Mouse (Mus musculus): ENCODE data around the gene Eif4ebp2.

GRCm38 (mm10) chr10:61389020-61389419 lies 63.4 kb downstream of the Eif4ebp2 start:
- TF ChIP-seq CTCF (IDR thresholded peaks at IDR 0.05; ENCODE audit: control insufficient read depth, insufficient read depth, insufficient read length) (no peak), MYOG (IDR thresholded peaks at IDR 0.05; ENCODE audit: control insufficient read depth, extremely low read depth, insufficient read length) (no peak), CEBPB (IDR thresholded peaks at IDR 0.05; ENCODE audit: low read depth) (no peak), FOSL1 (IDR thresholded peaks at IDR 0.05; ENCODE audit: insufficient read depth, low read length, poor library complexity, severe bottlenecking) (no peak), USF1 (IDR thresholded peaks at IDR 0.05; ENCODE audit: low read depth) (no peak), MAX (IDR thresholded peaks at IDR 0.05) (no peak), MYOD1 (IDR thresholded peaks at IDR 0.05; ENCODE audit: control insufficient read depth, insufficient read length, low read depth) (no peak)
